Mouse (Mus musculus) hindbrain, embryonic 14.5 days (tissue): ENCODE data around the gene Spag9. TPM values are rescaled to one million over a fixed set of nuclear protein-coding genes. Genes with fewer than 3 reads are reported as not detected.

Source experiments
- ATAC-seq: fragments of 200-750 bp; cut with Nextera tagmentation; 2 replicates; pipeline ENCODE4 v1.8.0; 2017; ENCODE audit warnings: moderate number of reproducible peaks, mild to moderate bottlenecking, moderate TSS enrichment, moderate library complexity; ENCODE audit not compliant: low FRiP score
- DNase-seq: peaks from one replicate; pipeline ENCODE4 v3.0.0-alpha.2; 2015; ENCODE audit warnings: low spot score
- H3K27ac ChIP-seq: fragments of 300-500 bp; sonication (generic); 2 replicates; pipeline ENCODE4 v1.5.1; 2014; ENCODE audit warnings: mild to moderate bottlenecking, moderate library complexity
- H3K27me3 ChIP-seq: fragments of 300-500 bp; sonication (generic); 2 replicates; pipeline ENCODE4 v1.6.1; 2014; ENCODE audit warnings: mild to moderate bottlenecking, low read length, mixed read lengths; ENCODE audit not compliant: control insufficient read depth, insufficient read depth
- H3K36me3 ChIP-seq: fragments of 300-500 bp; sonication (generic); replicated peaks from 2 replicates; pipeline ENCODE4 v1.6.1; 2014; ENCODE audit not compliant: control insufficient read depth, insufficient read depth
- H3K4me1 ChIP-seq: fragments of 300-500 bp; sonication (generic); replicated peaks from 2 replicates; pipeline ENCODE4 v1.6.1; 2014; ENCODE audit warnings: antibody characterized with exemption, low read length, mixed read lengths; ENCODE audit not compliant: control insufficient read depth, insufficient read depth
- H3K4me2 ChIP-seq: fragments of 300-500 bp; sonication (generic); replicated peaks from 2 replicates; pipeline ENCODE4 v1.6.1; 2014; ENCODE audit warnings: mild to moderate bottlenecking, moderate library complexity
- H3K4me3 ChIP-seq: fragments of 300-500 bp; sonication (generic); replicated peaks from 2 replicates; pipeline ENCODE4 v1.5.1; 2014; ENCODE audit warnings: mild to moderate bottlenecking, low read length
- H3K9ac ChIP-seq: fragments of 300-500 bp; sonication (generic); 2 replicates; pipeline ENCODE4 v1.6.1; 2014
- H3K9me3 ChIP-seq: fragments of 300-500 bp; sonication (generic); 2 replicates; pipeline ENCODE4 v1.6.1; 2016; ENCODE audit warnings: low read length; ENCODE audit not compliant: control insufficient read depth
- WGBS: fragments of 180-500 bp; shearing (Covaris S2); extraction: QIAGEN DNeasy Blood & Tissue Kit; methylation state at CpG from one replicate; pipeline ENCODE4 v1.1.7; 2014; 5-methylcytosine and 5-hydroxymethylcytosine counted together
- polyA plus RNA-seq: library from polyadenylated mRNA; unstranded; fragments of >200 nt; fragmentation: Nextera tagmentation; extraction: Ambion mirVana; gene quantifications from 2 replicates; pipeline ENCODE4 v1.2.1, GENCODE M21; 2014

The Spag9 gene
- polyA plus RNA-seq, 1 experiment from 2014 or later = 121 TPM

DNA sequence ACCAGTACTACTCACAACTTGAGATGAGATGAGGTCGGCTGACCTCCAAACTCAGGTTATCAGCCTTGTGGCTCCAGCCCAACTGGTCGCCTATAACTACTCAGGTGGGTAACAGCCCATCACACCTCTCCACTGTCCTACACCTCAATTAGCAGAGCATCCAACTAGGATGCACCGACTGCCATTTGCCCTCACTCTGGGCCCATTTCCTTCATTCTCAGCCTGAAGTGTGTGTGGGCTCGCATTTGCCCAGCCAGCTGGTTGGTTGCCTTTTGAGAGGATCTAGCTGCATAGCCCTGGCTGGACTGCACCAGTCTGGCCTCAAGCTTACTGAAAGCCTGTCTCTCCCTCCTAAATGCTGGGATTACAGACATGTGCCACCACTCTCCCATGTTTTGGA is 38.1 kb upstream of the Spag9 start:
- H3K9me3 ChIP-seq = no peaks in the 10 kb centered on the region
- ATAC-seq = no peak
- H3K27ac ChIP-seq = no peak overlapping the region
- no peak overlapping the region for H3K4me3 ChIP-seq
- no peak overlapping the region for H3K9ac ChIP-seq
- H3K36me3 ChIP-seq = peaks cover 64% of the 10 kb centered on the region
- peaks cover 13% of the 10 kb centered on the region; the same call in 1 of the 2 replicates for H3K4me1 ChIP-seq
- H3K4me2 ChIP-seq = no peak overlapping the region
- no peak for DNase-seq
- 86% methylated on average over 4 of the region's 4 CpGs for WGBS
- H3K27me3 ChIP-seq = no peaks in the 10 kb centered on the region

DNA sequence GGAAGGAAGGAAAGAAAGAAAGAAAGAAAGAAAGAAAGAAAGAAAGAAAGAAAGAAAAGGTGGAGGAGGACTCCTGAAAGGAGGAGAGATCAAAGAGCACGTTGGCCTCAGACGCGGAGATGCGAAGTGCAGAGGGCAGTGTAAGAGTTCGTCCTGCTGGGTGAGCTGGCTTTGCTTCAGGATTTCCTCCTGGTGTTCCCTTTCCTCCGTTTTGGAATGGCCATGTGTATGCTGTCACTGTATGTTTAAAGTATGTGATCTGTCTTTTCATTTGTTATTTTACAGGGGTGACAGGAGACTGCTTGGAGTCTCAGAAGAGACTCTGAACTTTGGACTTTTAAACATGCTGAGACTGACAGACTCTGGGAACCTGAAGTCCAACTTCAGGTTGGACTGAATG is 34.4 kb upstream of the Spag9 start:
- H3K4me3 ChIP-seq = no peak overlapping the region
- H3K27me3 ChIP-seq = no peaks in the 10 kb centered on the region
- no peak overlapping the region for H3K9ac ChIP-seq
- no peaks in the 10 kb centered on the region for H3K9me3 ChIP-seq
- 90% methylated on average over 6 of the region's 6 CpGs for WGBS
- no peak overlapping the region for H3K27ac ChIP-seq
- DNase-seq (no peak), ATAC-seq (no peak)
- peaks cover 88% of the 10 kb centered on the region for H3K36me3 ChIP-seq
- no peak overlapping the region for H3K4me2 ChIP-seq
- H3K4me1 ChIP-seq = peaks cover 7% of the 10 kb centered on the region

- Histone ChIP-seq H3K27ac (no peak overlapping the region), H3K27me3 (no peaks in the 10 kb centered on the region), H3K4me2 (no peak overlapping the region), H3K9ac (no peak overlapping the region), H3K9me3 (no peaks in the 10 kb centered on the region), H3K4me3 (no peak overlapping the region), H3K36me3 (peaks cover 78% of the 10 kb centered on the region), H3K4me1 (peaks cover 15% of the 10 kb centered on the region)
- ATAC-seq (no peak), DNase-seq (no peak)
- WGBS = 73% methylated on average over 4 of the region's 4 CpGs
Observed at GRCm38 (mm10) chr11:93963013-93963412, 32.9 kb upstream of the Spag9 start.

DNA sequence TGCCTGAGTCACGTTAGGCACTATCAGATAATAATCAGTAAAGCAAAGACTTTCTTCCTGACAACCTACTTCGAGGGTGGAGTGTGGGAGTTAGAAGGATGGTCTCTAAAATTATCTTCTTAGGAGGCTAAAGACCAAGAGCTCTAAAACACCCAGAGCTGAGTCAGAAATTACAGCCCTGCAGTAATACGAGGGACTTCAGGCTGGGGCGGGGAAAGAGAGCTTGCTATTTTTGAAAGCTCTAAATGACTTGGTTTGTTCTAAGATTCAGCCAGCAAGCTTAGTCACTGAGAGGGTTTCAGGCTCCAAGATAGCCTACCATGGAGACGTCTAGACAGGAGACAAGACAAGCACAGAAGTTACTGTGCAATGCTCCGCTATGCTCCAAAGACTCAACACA is 30.5 kb upstream of the Spag9 start:
- H3K36me3 ChIP-seq = peaks cover 54% of the 10 kb centered on the region
- H3K9ac ChIP-seq = no peak overlapping the region
- no peaks in the 10 kb centered on the region for H3K27me3 ChIP-seq
- no peak overlapping the region for H3K27ac ChIP-seq
- DNase-seq (no peak), ATAC-seq (no peak)
- H3K4me2 ChIP-seq = no peak overlapping the region
- peaks cover 22% of the 10 kb centered on the region for H3K4me1 ChIP-seq
- 97% methylated on average over 6 of the region's 6 CpGs for WGBS
- H3K9me3 ChIP-seq = no peaks in the 10 kb centered on the region
- no peak overlapping the region for H3K4me3 ChIP-seq

DNA sequence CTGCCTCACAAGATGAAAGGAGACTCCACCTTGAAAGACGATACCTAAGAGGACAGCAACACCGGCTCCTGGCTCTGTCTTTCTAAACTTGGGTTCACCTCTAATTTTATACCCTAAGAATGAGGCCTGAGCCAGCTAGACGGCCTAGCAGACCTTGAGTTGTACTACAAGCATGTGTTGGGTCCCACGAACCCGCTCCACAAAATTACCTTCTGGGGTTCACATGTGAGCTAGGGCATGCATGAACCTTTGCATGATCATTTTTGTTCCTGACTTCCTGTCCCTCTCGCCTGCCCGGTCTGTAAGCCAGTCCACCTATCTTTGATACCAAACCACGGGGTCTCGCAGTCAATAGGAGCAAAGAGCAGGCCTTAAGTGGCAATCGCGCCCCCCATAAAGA is 28.5 kb upstream of the Spag9 start:
- Histone ChIP-seq H3K9ac (peak overlapping the region; percentile 87), H3K4me3 (peak overlapping the region; percentile 72), H3K27ac (peak overlapping the region; percentile 81), H3K36me3 (peaks cover 34% of the 10 kb centered on the region), H3K4me1 (peaks cover 22% of the 10 kb centered on the region), H3K4me2 (peak overlapping the region; percentile 90), H3K27me3 (no peaks in the 10 kb centered on the region), H3K9me3 (no peaks in the 10 kb centered on the region)
- ATAC-seq = no peak
- 6% methylated on average over 11 of the region's 11 CpGs for WGBS
- DNase-seq = no peak

DNA sequence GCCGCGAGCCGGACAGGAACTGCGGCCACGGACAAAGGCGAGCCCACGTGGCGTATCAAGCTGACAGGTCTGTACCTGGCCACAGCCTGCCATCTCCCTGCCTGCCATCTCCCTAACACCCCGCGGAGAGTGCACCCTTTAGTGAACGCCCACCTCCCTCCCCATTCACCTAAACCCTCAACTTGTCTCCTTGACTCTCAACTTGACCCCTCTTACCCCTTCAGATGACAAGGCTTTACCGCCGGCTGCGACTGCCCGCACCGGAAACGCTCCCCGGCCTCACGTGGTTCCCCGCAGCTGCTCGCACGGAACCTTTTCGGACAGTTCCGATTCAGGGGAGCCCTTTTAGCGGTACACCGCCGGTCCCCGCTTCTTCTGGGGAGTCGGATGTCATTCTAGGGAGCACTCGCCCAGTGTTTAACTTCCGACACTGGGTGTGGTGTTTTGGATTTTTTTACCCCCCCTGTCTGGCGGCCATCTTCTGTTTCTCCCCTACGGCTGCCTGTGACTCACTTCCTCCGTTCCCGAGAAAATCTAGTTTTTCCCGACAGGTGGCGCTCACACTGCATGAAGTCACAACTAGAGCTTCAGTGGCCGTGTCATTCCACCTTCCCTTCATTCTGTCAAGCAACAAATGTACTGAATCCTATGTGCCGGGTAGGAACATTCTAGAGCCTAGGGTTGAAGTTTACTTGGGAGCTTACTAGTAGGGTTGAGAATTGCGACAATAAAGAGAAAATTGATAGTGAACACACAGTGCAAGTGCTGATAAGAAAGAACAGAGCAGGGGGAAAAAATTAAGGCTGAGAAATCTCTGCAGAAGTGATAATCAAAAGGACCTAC is 27.7 kb upstream of the Spag9 start, which contains the start of the genes Gm20390 and Nme1:
Gene Gm20390, minus strand, starts transcription at position 289 of the 843 bp plus-strand sequence.
Gene Nme1, minus strand, starts transcription at position 517 of the 843 bp plus-strand sequence.
- Histone ChIP-seq H3K4me3 (peak within 1 kb of the TSS; percentile 72), H3K4me1 (peaks cover 22% of the 10 kb centered on the region), H3K36me3 (peaks cover 25% of the 10 kb centered on the region), H3K9ac (peak within 1 kb of the TSS; percentile 87), H3K27ac (peak within 1 kb of the TSS; percentile 81), H3K27me3 (no peaks in the 10 kb centered on the region), H3K9me3 (no peaks in the 10 kb centered on the region), H3K4me2 (peak within 1 kb of the TSS; percentile 90)
- WGBS = under 1% methylated on average over 40 of the region's 40 CpGs
- ATAC-seq = peak; percentile 97
- DNase-seq = peak; percentile 100

DNA sequence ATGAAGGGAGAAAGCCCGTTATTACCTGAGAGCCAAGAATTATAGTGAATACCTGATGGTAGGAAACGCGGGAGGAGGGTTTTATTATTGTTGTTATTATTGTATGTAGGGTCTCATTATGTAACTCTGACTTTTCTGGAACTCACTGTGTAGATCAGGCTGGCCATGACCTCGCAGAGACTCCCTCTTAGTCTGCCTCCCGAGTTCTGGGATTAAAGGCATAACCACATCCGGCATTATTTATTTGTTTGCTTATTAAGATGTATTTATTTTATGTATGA is 27.1 kb upstream of the Spag9 start:
- Histone ChIP-seq H3K9ac (peak overlapping the region; percentile 56), H3K4me2 (peak overlapping the region; percentile 47), H3K9me3 (no peaks in the 10 kb centered on the region), H3K27me3 (no peaks in the 10 kb centered on the region), H3K4me3 (peak overlapping the region; percentile 72; the same call in 1 of the 2 replicates), H3K4me1 (peaks cover 22% of the 10 kb centered on the region), H3K36me3 (peaks cover 20% of the 10 kb centered on the region), H3K27ac (peak overlapping the region; percentile 79)
- DNase-seq (no peak), ATAC-seq (no peak)
- WGBS = 49% methylated on average over 6 of the region's 6 CpGs

GRCm38 (mm10) chr11:93969171-93969570 is 26.7 kb upstream of the Spag9 start:
- peaks cover 16% of the 10 kb centered on the region for H3K36me3 ChIP-seq
- H3K27me3 ChIP-seq = no peaks in the 10 kb centered on the region
- H3K9ac ChIP-seq = peak overlapping the region; percentile 56; the same call in 1 of the 2 replicates
- H3K4me2 ChIP-seq = peak overlapping the region; percentile 47; the same call in 1 of the 2 replicates
- no peaks in the 10 kb centered on the region for H3K9me3 ChIP-seq
- no peak overlapping the region for H3K4me3 ChIP-seq
- WGBS = 94% methylated on average over 6 of the region's 6 CpGs
- ATAC-seq = no peak
- no peak for DNase-seq
- peaks cover 22% of the 10 kb centered on the region for H3K4me1 ChIP-seq
- H3K27ac ChIP-seq = no peak overlapping the region

DNA sequence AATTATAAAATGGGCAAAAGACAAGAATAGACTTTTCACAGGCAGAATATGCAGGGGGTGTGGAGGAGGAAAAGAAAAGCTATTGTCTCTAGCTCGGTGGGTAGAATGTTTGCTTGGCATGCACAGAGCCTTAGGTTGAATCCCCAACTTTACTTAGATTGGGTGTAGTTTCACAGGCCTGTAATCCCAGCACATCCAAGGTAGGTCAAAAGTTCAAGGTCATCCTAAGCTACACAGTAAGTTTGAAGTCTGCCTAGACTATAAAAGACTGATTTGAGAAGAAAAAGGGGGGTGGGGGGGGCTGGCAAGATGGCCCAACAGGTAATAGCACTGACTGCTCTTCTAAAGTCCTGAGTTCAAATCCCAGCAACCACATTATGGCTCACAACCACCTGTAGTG is 26.1 kb upstream of the Spag9 start:
- peaks cover 10% of the 10 kb centered on the region for H3K36me3 ChIP-seq
- no peak overlapping the region for H3K4me3 ChIP-seq
- no peak overlapping the region for H3K9ac ChIP-seq
- no peaks in the 10 kb centered on the region for H3K9me3 ChIP-seq
- H3K27me3 ChIP-seq = no peaks in the 10 kb centered on the region
- H3K4me2 ChIP-seq = no peak overlapping the region
- peaks cover 22% of the 10 kb centered on the region for H3K4me1 ChIP-seq
- WGBS = 63% methylated on average over 1 of the region's 1 CpGs
- ATAC-seq (no peak), DNase-seq (no peak)
- no peak overlapping the region for H3K27ac ChIP-seq
